Mouse (Mus musculus) kidney, postnatal 36 days (tissue): Measurements from ENCODE around the gene 1700020L24Rik.

ENCODE experiments used
- DNase-seq, 2 experiments: peaks; one replicate each; pipeline ENCODE4 v3.0.0; 2021 to 2022; ENCODE audit warnings: mixed read lengths in 2 of 2

1700020L24Rik gene

DNA sequence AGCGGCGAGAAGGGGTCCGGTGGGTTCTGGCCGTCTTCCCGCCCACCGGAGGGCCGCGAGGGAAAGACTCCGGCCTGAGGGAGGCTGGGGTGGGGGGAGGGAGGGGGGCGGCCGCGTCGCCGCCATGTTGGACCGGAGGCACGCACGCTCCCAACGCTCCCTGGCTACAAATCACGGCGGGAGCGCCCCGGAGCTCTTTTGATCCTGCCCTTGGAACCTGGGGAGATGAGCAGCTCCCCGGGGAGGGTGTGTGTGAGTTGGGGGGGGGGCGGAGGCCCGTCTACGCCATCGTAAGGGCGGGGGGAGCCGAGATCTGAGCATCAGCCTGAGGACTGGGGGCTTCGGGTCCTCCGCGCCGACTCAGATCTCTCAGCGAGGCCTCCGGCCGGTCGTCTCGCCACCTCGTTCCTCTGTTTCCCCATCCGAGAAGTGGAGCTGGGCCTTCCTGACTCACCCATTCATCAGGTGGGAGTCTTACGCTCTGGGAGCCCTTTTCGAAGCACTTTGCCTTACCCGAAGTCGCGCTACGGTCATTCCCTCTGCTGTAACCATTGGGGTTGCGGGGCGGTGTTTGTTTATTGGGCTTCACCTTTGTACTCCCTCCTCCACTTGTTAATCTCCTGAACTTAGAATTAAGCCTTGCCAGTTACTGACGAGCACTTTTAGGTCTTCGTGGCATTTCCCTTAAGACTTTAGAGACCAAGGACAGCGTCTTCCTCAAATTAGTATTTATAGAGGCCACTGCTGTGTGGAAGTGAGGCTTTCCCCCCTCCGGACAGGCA is 35.9 kb downstream of the 1700020L24Rik start:
- DNase-seq = peak; percentile 69 to 72
